Mouse (Mus musculus) neutrophil, adult 5-6 weeks (primary cell): Measurements from ENCODE around the gene Gm20716. TPM values are rescaled to one million over a fixed set of nuclear protein-coding genes. Genes with fewer than 3 reads are reported as not detected.

Experiments used
- ATAC-seq: fragments of 151-379, 151-347 bp; 2 replicates; pipeline ENCODE4 v1.8.0; 2017; ENCODE audit warnings: mild to moderate bottlenecking, moderate TSS enrichment; ENCODE audit not compliant: insufficient number of reproducible peaks, poor library complexity, low FRiP score, severe bottlenecking; ENCODE audit errors: extremely low read depth
- total RNA-seq: library from RNA; stranded (forward); fragments of 200-1000 nt; gene quantifications from 2 replicates; pipeline ENCODE4 v1.2.3, GENCODE M21; 2017

Gene Gm20716
- 42.1 and 44.1 TPM in 2 replicates for total RNA-seq

GRCm38 (mm10) chr2:168230026-168230728, at the start of gene Gm20716, which contains the start of the genes Dpm1 and Mocs3:
TSS of gene Gm20716 (minus strand) at chr2:168230364.
TSS of gene Dpm1 (minus strand) at chr2:168230591.
TSS of gene Mocs3 (plus strand) at chr2:168230622.
- ATAC-seq: peak; percentile 82

GRCm38 (mm10) chr2:168274374-168274935, 44.3 kb upstream of the Gm20716 start:
- ATAC-seq: peak; percentile 54; the same call in 1 of the 2 replicates

- no peak for ATAC-seq
Measured at GRCm38 (mm10) chr2:168273387-168273786, 43.2 kb upstream of the Gm20716 start.

- no peak for ATAC-seq
Measured at GRCm38 (mm10) chr2:168268033-168268432, 37.9 kb upstream of the Gm20716 start.

- no peak for ATAC-seq
Measured at GRCm38 (mm10) chr2:168260900-168261299, 30.7 kb upstream of the Gm20716 start.

GRCm38 (mm10) chr2:168260124-168260523, 30.0 kb upstream of the Gm20716 start:
- no peak for ATAC-seq

GRCm38 (mm10) chr2:168259046-168259445, 28.9 kb upstream of the Gm20716 start:
- ATAC-seq: no peak

- peak; percentile 76 for ATAC-seq
Measured at GRCm38 (mm10) chr2:168257188-168257587, 27.0 kb upstream of the Gm20716 start.

- ATAC-seq: no peak
Measured at GRCm38 (mm10) chr2:168256506-168256905, 26.3 kb upstream of the Gm20716 start.

GRCm38 (mm10) chr2:168253822-168254221, 23.7 kb upstream of the Gm20716 start:
- no peak for ATAC-seq

- ATAC-seq: no peak
Measured at GRCm38 (mm10) chr2:168252639-168253292, 22.6 kb upstream of the Gm20716 start.

GRCm38 (mm10) chr2:168250270-168250669, 20.1 kb upstream of the Gm20716 start:
- ATAC-seq: peak; percentile 73

GRCm38 (mm10) chr2:168248856-168249245, 18.7 kb upstream of the Gm20716 start:
- ATAC-seq: peak; percentile 28; the same call in 1 of the 2 replicates

- no peak for ATAC-seq
Measured at GRCm38 (mm10) chr2:168248167-168248855, 18.1 kb upstream of the Gm20716 start.

- no peak for ATAC-seq
Measured at GRCm38 (mm10) chr2:168245571-168245970, 15.4 kb upstream of the Gm20716 start.

GRCm38 (mm10) chr2:168243278-168243677, 13.1 kb upstream of the Gm20716 start:
- no peak for ATAC-seq

- ATAC-seq: no peak
Measured at GRCm38 (mm10) chr2:168242841-168243240, 12.7 kb upstream of the Gm20716 start.

GRCm38 (mm10) chr2:168238335-168238734, 8.2 kb upstream of the Gm20716 start:
- ATAC-seq: no peak

GRCm38 (mm10) chr2:168233286-168233685, 3.1 kb upstream of the Gm20716 start:
- no peak for ATAC-seq
